Mouse (Mus musculus): ENCODE measurements around the gene Hdac6.
"Not testable (repeated sequence)": the region's sequence is repeated elsewhere in the genome, so short reads cannot be mapped to it uniquely, and the experiment has no call there.

Gene Hdac6

DNA sequence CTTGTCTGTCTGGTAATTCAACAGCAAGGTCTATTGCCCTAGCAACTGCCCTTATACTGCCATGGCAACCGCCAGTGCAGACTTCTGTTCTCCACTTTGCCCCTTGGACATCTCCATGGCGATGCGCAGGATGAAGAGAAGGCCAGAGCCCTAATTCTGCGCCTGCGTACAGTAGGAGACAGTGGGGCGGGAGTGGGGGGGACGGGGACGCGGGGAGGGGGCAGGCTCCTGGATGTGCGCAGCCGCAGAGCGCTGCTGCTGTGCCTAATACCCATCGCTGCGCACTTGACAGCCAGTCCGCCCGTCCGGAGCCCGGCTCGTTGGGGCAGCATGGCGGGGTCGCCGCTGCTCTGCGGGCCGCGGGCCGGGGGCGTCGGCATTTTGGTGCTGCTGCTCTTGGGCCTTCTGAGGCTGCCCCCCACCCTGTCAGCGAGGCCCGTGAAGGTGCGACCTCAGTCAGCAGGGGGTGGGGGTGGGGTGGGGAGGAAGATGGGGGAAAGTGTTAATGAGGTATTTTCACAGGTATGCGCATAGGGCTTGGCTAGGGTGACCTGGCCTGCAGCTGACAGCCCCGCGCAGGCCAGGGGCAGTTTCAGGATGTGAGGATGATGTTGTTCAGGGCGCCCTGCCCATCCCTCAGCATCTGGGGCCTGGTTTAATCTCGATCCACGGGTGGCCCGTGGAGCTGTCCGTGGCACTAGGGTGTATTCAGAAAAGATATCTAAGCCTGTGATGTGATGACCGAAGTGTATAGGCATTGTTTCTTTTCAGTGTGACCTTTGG, 27.9 kb downstream of the Hdac6 start, which contains the start of gene Pcsk1n:
Pcsk1n (plus strand) TSS at position 222 of the 783 bp plus-strand sequence.
- DNase-seq (ENCODE audit: low spot score): peak; percentile 29

DNA sequence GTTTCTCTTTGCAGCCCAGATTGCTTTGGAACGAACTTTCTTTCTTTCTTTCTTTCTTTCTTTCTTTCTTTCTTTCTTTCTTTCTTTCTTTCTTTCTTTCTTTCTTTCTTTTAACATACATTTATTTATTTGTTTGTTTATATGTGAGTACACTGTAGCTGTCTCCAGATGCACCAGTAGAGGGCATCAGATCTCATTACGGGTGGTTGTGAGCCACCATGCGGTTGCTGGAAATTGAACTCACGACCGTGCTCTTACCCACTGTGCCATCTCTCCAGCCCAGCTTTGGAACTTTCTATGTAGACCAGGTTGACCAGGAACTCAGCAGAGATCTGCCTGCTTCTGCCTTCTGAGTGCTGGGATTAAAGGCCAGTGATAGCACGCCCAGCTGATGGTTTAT, 29.7 kb downstream of the Hdac6 start:
- not testable (repeated sequence) for DNase-seq (ENCODE audit: low spot score)

DNA sequence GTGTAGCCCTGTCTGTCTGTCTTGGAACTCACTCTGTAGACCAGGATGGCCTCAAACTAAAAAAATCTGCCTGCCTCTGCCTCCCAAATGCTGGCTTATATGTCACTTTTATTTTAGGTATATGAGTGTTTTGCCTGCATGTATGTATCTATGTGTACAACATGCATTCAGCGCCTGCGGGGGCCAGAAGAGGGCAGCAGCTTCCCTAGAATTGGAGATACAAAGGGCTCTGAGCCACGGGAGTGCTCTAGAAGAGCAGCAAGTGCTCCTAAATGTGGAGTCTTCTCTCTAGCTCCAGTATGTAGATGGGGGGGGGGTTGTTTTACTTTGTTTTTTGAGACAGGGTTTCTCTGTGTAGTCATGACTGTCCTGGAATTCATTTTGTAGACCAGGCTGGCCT, 32.0 kb downstream of the Hdac6 start:
- not testable (repeated sequence) for DNase-seq (ENCODE audit: low spot score)

DNA sequence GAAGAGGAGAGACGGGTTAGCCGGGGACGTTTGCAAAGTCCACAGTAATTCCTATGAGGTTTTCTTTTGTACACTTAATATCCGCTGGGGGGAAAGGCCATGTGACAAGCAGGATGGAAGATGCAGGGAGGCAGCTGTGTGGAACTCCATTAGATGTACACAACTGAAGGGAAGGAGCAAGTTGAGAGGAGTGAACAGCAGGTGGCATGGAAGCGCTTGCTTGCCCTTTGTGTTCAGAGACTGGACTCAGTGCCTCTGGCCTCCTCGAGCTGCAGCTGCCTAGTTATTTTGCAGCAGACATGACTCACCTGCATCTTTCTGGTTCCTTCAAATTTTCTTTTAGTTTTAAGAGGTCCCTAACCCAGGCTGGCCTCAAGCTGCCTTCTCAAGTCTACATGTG, 37.2 kb downstream of the Hdac6 start:
- no peak for DNase-seq (ENCODE audit: low spot score)

DNA sequence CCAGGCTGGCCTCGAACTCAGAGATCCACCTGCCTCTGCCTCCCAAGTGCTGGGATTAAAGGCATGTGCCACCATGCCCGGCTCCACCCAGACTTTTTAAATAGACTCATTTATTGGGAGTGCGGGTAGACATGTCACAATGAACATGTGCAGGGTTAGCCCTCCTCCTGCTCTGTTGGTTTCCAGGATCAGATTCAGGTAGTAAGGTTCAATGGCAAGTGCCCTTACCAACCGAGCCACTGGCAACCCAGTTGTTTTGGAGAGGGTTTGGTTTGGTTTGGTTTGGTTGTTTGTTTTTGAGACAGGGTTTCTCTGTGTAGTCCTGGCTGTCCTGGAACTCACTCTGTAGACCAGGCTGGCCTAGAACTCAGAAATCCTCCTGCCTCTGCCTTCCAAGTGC, 38.4 kb downstream of the Hdac6 start, which contains the start of gene Gm10490:
Gm10490 (plus strand) TSS at position 301 of the 400 bp plus-strand sequence.
- not testable (repeated sequence) for DNase-seq (ENCODE audit: low spot score)

DNA sequence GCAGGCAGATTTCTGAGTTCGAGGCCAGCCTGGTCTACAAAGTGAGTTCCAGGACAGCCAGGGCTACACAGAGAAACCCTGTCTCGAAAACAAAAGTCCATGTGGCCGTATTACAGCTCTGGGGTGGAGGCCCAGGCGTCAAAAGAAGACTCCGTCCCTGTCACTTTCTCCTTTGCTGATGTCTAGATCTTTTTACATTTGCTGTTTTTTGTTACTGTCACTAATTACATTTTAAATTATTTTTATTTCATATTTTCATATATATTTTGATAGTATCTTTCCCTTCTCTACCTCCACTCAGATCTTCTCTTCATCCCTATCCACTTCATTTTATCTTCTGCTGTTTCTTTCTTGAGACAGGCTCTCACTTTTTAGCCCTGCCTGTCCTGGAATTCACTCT, 40.0 kb downstream of the Hdac6 start, which contains the start of gene Gm10491:
Gm10491 (minus strand) TSS at position 101 of the 400 bp plus-strand sequence.
- no peak for DNase-seq (ENCODE audit: low spot score)

DNA sequence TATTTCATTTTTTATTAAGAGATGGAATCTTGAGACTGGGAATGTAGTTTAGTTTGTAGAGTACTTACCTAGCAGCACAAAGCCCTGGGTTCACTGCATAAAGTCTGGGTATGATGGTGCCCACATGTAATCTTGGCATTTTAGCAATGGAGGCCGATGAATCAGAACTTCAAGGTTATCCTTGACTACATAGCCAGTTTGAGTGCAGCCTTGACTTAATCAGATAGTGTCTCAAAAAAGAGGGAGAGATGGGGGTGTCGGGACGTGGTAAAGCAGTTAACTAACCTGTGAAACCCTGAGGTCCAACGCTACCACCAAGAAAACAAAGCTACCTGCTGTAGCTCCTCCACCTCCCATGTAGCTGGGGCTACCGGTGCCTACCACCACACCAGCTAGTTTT, 43.2 kb downstream of the Hdac6 start:
- no peak for DNase-seq (ENCODE audit: low spot score)

DNA sequence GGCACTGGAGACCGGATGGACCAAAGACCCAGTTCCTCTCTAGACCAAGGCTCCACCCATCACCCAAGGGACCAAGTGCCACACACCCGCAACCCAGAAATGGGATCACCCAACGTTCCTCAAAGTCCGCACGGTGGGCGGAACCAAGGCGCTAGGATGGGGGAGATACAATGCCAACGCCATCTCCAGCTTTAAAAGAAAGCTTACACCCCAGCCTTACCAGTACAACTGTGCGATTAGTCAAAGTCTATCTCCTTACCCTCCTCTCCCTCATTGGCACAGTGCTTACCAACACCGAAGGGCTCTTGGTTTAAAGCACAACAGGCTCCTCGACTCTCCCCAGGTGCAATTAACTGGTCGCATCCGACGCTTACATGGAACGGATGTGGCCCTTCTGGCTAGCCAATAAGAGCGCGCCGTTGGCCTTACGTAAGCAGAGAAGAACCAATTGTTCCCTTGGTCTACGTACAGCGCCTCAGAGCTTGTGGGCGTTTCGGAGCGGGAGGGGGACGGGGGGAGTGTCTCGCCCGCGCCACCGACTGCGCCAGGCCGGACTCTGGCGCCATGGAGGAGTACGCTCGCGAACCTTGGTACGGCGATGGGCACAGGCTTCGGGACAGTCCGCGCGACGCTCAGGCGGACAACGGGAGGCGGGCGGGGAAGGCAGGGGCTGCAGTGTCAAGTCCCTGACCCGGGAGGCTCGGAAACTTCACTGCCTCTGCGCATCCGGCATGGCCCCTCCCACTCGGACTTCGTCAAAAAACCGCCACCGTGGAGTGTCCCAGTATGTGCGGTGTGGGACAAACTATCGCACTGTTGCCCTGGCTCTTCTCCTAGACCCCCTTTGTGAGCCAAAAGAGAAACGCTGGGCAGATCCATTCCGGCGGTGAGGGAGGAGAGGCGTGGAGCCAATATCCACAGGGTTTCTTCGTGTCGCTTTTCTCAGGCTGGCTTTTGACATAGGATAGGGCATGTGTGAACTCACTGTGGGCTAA, 48.5 kb downstream of the Hdac6 start, which contains the start of the genes Pqbp1 and Timm17b:
Pqbp1 (minus strand) TSS at position 390 of the 995 bp plus-strand sequence.
Timm17b (plus strand) TSS at position 478 of the 995 bp plus-strand sequence.
- DNase-seq (ENCODE audit: low spot score): peak; percentile 87

DNA sequence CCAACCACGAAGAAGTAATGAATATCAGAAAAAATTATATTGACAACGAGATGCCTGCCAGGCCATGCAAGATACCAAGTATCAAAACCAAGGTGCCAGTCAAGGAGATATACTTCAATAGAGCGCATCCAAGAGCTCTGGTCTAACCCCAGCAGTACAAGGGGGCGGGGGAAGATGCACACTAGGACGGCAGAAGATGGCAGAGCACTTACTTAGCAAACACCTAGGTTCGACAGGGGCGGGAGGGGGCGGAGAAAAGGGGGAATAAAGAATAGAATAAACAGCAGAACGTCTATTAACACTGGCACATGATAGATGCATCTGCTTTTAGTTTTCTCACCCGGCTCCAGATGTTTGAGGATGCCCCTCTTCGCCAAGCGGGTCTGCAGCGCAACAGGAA, 49.5 kb downstream of the Hdac6 start:
- no peak for DNase-seq (ENCODE audit: low spot score)

DNA sequence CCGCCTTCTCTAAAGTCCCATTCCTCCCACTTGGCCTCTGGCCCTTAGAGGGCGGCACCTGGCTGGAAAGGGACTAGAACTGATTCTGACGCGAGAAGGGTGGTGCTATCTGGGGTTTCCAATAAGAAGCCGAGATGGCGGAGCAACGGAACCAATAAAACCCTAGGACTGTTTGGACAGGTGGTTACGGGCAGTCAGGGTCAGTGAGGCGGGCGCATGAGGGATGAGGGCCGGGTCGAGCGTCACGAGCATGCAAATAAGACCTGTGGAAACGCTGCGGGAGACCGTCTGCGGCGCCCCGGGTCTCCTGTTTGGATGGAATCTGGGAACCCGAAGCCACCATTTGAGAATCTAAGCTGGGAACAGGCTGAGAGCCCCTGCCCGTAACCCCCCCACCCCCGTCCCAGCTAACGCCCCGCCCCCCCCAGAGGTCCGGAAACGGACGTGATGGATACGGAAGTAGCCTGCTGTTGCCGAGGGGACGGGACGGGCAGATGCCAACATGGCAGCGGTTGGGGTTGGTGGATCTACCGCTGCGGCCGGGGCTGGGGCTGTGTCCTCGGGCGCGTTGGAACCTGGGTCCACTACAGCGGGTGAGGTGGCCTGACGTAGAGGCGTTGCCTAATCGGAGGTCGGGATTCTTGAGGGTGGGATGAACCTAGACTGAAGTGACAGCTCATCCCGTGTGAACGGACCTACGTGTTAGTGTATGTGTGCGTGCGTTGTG, 63.7 kb downstream of the Hdac6 start, which contains the start of gene Slc35a2:
Slc35a2 (plus strand) TSS at position 188 of the 727 bp plus-strand sequence.
- DNase-seq (ENCODE audit: low spot score): peak; percentile 81
